Mouse (Mus musculus): ENCODE data around the gene Ptprm.

GRCm38 (mm10) chr17:66692941-66693675 is 661.1 kb downstream of the Ptprm start:
- TF ChIP-seq POLR2A (IDR thresholded peaks at IDR 0.05; ENCODE audit: insufficient read depth, low read depth, low read length) (no peak), CTCF (IDR thresholded peaks at IDR 0.05; ENCODE audit: insufficient read depth, low read depth, low read length) (no peak)
